Mouse (Mus musculus) retina, embryonic 14.5 days (tissue): ENCODE data around the gene C8a.

Experiments used
- DNase-seq: peaks from one replicate; pipeline ENCODE4 v3.0.0-alpha.2; 2015; ENCODE audit warnings: low spot score

C8a gene

DNA sequence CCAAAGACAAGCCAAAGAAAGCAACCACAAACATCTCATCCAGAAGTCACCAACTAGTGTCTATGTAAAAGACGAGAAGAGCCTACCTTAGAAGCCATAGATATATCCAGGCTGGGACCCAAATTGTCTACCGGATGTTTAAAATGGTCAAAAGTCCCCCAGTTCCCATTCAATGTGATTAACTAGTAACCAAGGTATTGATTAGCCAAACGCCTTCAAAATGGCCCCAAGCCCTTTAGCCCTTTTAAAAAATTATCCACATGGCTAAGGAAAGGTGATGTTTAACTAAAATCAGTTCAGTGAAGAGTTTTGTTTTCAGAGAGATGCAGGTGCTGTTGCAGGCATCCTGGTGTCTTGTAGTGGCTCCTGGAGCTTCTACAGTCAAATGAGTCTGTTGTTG lies at the start of gene C8a:
C8a (minus strand) TSS at position 76 of the 400 bp plus-strand sequence.
- no peak for DNase-seq

DNA sequence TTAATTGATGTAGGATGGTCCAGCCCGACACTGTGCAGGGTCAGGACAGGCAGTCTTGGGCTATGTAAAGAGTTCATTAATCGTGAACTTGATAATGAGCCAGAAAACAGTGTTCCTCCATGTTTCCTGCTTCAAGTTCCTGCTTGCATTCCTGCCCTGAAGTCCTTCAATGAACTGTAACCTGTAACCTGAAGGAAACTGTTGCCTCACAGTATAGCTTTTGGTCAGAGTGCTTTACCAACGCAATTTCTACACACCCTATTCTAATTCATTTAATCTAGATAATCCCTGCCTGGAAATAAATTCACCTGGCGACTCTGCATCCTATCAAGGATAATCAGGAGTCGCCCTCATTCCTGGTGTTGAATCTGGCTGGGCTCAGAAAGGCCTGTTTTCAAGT lies 49.2 kb upstream of the C8a start:
- no peak for DNase-seq

DNA sequence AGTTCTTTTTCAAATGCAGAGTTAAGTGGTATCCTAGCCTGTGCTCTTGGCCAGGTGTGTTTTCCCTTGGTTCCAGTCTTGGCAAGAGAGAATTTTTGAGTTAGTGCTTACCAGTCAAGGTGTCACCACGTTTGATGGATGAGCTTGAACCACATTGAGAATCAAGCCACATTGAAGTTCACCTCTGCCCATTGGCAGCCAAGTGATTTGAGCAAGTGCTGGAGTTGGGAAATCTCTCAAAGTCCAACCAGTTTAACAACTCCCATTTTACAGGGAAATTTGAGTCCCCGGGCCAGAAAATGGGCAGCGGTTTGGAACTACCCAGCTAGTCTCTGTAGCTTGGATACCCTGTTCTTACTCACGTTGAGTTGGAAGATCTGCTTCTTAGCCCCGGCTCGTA lies 41.8 kb upstream of the C8a start:
- no peak for DNase-seq

DNA sequence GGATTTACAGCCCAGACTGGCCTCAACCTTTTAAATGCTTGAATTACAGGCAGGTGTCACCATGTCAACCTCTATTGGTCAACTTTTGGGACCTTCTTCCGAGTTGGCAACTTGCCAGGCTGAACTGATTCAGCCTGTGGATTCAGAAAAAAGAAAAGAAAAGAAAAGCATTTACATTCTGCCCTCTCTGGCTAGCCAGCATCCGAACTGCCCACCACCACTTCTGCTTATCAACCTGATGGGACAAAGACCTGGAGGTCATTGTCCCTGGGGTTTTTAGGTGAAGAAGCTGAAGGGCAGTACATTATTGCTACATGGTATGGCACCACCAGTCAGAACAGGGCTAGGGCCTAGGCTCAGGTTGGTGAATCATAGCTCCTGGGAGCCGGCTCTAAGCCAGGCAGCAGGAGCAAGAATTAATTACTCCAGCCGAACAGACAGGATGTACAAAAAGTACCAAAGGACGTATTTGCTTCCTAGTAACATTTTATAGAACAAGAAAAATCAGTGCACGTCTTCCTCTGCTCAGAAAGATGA lies 38.6 kb upstream of the C8a start:
- no peak for DNase-seq

DNA sequence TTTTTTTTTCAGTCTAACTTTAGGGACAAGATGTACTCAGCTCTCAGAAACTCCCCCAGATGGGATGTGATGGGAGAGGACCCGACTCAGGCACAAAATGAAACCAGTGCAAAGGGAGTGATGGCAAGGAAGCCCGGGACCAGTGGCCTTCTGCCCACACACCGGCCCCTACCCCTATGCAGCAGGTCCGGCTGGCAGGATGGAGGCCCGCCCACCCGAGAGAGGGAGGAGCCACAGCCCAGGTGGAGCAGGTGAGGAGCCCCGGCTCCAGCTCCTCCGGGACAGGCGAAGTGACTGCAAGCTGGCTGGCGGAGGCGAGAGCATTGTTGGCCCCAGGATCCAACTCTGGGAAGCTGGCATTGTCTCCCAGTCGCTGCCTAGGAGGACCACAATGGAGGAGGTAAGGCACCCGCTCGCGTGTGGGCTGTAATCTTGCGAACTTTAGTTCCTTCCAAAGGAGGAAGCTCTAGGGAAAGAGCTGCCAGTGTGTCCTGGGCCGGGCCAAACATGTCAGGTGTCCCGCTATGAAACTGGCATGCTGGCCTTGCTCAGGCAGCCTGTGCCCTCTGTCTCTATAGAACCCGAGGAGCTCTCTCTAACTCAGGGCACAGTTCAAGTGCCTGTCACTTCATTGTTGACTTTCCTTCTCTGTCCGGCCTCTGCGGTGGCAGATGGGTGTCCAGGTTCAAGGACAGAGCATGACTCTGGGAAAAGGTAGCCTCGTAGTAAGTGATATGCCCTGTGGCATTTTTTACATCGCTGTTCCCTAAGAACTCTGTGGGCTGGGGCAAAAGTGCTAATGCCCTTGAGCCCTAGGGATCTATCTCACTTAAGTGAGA lies 37.3 kb upstream of the C8a start, which contains the start of gene Fyb2:
Fyb2 (plus strand) TSS at position 166 of the 839 bp plus-strand sequence.
- DNase-seq: no peak

DNA sequence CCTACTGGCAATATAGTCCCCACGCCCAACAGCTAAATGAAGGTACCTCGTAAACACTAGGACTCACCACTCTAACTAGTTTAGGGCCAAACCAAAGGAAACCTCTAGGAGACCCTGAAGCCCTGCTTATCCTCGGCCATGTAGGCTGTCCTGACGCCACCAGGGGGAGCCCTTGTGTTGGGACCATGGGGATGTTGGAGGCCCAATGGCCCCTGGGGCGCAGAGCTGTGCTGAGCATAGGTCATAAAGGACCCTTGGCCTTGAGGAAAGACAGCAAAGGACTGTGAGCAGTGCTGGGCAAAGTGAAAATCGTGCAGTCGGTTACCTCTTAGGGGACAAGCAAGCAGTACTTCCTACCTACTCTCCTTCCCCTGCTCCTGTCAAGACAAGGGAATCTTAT lies 35.5 kb upstream of the C8a start:
- DNase-seq: peak; percentile 83

DNA sequence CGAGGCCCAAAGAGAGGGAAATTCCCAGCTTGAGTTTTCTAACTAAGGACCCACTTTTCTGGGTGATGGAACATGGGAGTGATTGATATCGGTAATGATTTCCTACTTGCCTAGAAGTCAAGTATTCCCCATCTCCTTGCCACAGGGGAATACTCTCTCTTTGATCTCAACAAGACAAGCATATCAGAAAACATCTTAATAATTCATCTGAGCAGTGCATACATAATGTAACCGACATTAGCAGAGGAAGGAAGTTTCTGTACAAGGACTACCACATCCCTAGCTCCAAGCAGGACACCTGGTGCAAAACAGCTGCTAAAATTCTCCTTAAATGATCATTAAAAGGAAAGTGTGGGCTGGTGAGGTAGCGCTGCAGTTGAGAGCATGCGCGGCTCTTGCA lies 28.9 kb upstream of the C8a start:
- no peak for DNase-seq

DNA sequence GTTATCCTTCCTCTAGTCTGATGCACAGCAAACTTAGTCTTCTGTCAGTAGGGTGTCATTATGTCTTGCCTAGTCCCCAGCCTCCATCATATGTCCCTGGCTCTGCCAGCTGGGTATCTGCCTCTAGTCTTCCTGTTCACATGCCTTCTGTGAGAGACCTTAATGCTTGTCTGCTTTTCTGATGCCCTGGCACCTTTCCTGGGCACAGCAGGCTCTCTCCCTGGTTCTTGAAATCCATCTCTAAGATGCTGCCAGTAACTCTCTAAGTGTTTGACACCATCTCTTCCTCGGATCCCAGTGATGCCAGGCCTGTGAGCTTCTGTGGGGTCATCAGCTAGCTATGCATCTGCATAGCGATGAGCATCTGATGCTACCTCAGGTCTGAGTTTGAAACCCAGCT lies 26.6 kb upstream of the C8a start:
- no peak for DNase-seq

DNA sequence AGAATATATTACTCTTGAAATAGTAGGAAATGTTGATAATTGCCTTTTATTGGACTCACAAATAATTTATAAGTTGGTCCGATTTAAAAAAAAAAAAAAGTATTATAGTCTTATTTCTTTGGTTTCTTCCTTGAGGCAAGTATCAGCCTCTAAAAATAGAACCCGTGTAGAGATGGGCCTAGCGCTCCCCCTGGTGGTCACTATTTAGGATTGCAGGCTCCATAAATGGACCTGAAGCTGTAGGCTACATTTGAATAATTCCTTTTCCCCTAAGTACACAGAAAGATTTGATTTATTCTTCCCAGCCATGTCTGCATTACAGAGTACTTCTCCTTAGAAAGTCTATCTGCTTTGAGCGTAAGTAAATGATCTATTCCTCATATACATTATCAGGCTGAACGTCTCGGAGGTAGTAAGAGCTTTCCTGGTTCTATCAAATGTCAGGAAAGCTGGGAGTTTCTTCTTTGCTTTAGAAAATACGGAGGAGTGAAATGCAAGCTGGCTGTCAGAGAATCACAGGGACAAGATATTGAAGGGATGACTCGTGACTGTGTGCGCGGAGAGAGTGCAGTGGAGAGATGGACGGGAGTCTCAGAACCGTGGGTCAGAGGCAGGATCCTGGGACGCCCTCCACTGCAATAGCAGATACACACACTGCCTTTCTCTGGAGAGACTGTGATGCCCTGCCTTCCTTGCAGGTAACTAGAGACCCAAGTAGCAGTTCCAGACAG lies 18.0 kb upstream of the C8a start:
- peak; percentile 86 for DNase-seq

DNA sequence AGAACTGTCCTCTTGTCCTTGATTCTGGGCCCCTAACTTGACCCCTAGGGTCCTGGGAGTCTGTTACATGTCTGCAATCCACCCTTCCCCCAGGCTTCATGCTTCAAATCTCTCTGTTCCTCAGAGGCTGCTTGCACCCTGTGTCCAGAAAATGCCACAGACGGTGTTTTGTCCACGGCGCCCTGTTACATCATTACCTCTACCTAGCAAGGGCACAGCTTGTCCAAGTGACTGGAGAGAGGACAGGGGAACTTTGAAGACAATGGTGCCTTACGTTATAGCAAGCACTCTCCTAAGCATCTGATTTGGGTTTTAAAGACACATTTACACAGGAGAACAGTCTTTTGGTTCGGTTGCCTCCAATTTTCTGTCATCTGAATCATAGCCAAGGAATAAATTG lies 17.4 kb upstream of the C8a start:
- DNase-seq: no peak

DNA sequence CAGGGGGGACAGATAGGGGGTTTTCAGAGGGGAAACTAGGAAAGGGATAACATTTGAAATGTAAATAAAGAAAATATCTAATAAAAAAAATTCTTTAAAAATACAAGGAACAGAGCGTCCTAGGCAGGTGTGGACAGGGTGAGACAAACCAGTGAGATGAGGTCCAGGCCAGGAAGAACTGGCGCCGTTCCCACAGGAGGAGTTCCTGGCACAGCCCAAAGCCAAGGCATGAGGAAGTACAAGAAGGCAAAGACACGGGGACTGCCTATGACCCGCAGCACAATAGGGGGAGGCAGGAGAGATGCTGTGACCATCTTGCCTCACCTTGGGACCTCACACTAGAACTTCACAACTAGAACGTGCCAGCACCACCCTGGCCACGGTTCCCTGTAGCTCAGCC lies 15.5 kb upstream of the C8a start:
- no peak for DNase-seq

DNA sequence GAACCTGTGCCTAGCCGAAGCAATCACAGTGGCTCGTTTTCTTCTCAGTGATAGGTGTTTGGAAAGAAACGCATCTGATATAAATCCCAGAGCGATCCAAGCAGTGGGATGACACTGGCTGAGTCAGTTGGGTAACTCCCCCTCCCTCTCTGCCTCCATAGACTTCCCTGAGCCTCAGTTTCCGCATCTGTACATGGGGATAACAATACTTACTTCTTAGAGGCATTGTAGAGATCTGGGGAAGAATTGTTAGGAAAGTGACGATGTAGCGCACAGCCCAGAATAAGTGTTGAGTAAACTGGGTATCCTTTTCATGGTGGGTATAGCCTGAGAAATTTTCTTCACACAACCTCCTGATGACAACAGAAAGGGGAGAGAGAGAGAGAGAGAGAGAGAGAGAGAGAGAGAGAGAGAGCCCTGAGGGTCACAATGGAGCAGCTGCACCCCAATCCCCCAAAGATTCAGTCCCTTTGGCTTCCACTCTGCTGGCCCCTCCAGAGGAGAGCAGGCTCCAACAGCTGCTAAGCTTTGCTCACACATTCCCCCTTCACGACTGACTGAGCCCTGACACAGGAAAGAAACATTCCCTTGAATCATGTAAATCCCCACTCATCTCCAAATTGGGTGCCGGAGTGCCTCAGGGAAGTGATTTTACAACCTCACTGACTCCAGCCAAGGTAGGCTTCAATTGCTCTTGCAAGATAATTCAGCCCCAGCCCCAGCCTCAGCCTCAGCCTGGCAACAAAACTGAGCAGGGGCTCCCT lies 12.5 kb upstream of the C8a start:
- DNase-seq: peak; percentile 29

DNA sequence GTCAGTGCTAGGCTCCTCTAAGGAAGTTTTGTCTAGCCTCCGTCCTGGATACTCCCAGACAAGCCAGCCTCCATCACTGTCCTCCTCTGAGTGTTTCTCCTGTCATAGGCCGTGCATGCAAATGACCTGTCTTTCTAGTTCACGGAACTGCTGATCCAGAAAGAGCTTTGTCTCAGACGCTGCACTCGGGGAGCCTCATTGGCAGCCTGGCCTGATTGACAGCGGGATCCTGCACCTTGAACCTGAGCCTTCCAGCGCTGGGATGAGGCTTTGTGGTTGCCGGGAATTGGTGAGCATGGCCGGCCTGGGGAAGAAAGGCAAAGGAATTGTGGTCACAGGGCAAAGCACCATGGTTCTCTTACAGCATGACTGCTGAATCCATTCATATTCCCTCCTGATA lies 11.3 kb upstream of the C8a start:
- DNase-seq: peak; percentile 58

DNA sequence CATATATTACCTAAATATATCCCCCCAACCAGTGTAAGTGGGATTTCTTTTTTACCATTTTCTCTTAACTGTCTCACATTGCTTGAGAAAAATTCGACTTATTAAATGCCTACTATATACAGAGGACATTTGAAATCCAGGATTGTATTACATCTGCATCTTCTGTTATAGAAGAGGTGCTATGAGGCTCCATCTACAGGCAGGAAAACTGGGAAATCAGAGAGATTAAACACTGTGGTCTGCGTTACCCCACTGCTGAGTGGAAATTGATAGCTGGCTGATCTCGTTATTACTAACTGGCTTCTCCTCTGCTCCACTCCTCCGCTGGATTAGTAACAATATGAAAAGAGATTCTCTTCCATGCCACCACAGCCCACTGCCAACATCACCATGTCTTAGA lies 366 bp downstream of the C8a start:
- DNase-seq: no peak

DNA sequence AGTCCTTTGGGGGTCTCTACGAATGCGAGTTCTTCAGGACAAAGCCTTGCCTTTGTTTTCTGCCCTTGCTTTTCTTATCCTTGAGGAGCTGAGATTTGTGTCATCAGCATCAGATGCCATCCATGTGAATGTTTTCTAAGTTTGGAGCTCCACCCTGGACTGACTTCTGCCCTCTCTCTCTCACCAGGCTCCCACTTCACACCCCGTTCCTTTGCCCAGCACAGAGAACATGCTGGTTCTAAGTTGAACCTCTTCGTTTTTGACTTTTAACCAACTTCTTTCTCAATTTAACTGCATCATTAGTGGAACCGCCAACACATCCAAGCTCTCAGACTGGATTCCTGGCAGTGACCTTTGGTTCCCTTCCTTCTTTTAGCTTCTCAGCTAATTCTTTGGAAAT lies 6.0 kb downstream of the C8a start:
- no peak for DNase-seq

DNA sequence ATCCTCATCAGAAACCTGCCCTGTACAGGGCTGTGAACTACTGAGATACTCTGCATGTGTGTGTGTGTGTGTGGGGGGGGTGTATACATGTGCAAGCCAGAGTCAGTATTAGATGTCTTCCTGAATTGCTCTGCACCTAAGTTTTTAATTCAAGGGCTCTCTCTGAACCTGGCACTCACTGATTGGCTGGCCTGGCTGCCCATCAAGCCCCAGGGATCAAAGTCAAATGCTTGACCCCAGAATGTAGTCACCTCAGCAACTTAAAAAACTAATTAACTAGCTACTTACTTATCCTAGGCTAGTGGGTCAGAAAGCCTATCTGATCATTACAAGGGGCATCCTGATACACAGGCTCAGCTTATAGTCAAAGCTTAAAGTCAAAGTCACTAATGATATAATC lies 6.6 kb downstream of the C8a start:
- DNase-seq: no peak

DNA sequence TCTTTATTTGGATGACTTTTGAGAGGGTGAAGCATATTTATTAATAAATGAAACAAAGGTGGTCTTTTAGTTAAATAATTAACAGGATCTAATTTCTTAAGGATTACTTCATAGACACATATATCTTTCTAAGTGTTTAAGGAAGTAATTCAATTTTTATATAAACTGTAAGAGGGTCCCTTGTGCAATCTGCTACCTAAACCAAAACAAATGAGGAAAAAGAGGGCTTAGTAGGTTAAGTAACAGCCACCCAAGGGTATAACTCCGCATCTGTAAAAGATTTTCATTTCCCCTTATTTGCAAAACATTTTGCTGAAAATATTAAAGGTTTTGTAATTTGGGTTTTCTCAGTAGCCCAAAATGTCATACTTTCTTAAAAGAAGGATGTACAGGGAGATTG lies 11.8 kb downstream of the C8a start:
- DNase-seq: no peak

DNA sequence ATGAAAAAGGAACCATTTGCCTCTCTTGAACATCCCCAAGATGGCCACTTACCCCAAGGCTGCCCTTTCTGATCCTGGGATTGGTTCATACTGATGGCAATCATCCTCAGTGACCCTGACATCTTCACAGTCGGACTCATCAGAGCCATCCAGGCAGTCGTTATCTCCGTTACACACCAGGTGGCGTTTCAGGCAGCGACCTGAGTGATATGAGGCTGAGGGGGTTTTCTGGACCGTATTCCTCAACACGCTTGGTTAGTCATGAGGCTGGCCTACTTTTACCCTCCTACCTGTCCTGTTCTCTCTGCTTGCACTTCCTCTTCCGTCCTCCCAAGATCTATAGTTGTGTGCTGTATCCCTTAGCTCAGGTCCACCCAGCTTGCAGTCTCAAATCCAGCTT lies 15.0 kb downstream of the C8a start:
- peak; percentile 19 for DNase-seq

DNA sequence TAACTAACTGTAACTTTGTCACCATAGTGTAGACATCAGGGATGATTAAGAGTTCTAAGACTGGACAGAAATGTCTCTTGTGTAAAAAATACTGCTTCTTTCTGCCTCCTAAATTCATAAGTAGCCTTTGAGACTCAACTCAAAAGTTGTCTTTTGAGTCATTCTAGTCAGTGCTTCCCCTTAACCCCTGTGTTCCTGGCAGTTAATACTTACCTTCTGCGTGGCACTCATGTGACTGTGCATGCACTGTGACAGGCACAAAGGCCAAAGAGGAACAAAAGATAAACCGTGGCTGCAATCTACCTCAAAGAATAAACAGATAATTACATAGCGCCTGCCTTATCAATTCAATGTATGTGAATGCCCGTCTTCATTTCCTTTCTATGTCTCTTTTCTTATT lies 18.4 kb downstream of the C8a start:
- DNase-seq: no peak

DNA sequence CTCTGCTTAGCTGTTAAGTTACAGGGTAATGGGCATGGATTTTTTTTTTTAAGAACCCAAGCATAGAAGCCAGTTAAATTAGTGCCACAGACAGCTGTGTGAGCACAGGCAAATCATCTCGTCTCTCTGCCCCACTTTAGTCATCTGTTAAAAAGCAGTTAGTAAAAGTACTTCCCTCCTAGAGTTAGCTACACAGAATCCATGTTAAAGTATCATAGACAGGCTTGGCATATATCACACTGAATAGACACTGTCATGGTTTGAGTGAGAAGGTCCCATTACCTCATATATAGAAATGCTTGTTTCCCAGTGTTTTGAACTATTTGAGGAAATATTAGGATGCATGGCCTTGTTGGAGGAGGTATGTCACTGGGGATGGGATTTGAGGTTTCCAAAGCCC lies 19.2 kb downstream of the C8a start, which contains the start of gene Gm17662:
Gm17662 (plus strand) TSS at position 301 of the 400 bp plus-strand sequence.
- DNase-seq: no peak

DNA sequence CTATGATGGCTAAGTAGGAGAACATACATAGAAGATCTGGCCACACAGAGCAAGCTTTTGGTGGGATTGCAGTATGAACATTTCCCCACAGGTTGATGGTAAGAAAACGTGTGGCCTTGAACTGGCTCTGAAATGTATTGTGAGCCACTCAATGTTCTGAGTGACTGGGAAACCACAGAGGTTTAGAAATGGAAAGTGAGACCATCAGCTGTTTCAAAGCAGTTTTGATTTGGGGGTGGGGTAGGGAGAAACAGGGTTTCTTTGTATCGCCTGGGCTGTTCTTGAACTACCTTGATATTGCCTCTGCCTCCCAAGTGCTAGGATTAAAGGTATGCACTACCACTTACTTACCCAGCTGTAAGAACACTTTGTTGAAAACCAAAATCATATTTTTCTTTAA lies 21.0 kb downstream of the C8a start:
- DNase-seq: no peak

DNA sequence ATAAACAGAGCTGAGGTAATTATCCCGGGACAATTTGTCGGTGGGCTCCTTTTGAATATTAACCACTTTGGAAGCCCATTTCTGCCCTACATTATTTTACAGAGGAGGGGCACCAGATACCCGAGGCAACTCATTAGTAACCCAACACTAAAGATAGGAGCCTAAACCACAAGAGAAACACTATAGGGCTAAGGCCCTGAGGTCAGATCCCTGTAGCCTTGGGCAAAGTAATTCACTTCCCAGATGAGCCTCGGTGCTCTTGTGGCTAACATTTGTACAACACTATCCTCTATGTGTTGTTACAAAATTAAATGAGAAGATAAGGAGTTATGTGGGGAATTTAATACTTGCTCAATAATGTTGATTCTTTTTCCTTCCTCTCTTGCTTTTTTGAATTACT lies 32.7 kb downstream of the C8a start:
- DNase-seq: no peak
